Mouse (Mus musculus): ENCODE results near the gene Lbhd2. TPM values are rescaled to one million over a fixed set of nuclear protein-coding genes. Genes with fewer than 3 reads are reported as not detected.

The Lbhd2 gene
- total RNA-seq, 2 experiments from 2014 or later, result not detected

- peak in 1 of 2 experiments; percentile 18 for DNase-seq
These were observed 41.5 kb downstream of the Lbhd2 start for GRCm38 (mm10) chr12:111447898-111448760.

- peak; percentile 69 to 73 for DNase-seq
These were observed 42.5 kb downstream of the Lbhd2 start for GRCm38 (mm10) chr12:111448931-111449705.

- peak; percentile 77 to 92 for DNase-seq
These were observed 43.8 kb downstream of the Lbhd2 start for GRCm38 (mm10) chr12:111450359-111450758.

GRCm38 (mm10) chr12:111451561-111451960, 45.0 kb downstream of the Lbhd2 start:
- no peak for DNase-seq

- DNase-seq, result peak in 1 of 2 experiments; percentile 10
These were observed 47.4 kb downstream of the Lbhd2 start for GRCm38 (mm10) chr12:111454021-111454420.

GRCm38 (mm10) chr12:111454543-111455280, 48.1 kb downstream of the Lbhd2 start:
- DNase-seq, result peak in 1 of 2 experiments; percentile 30

GRCm38 (mm10) chr12:111455311-111455846, 48.8 kb downstream of the Lbhd2 start:
- peak; percentile 70 to 77 for DNase-seq

GRCm38 (mm10) chr12:111455860-111456259, 49.3 kb downstream of the Lbhd2 start:
- no peak for DNase-seq

- peak; percentile 41 to 69 for DNase-seq
These were observed 51.1 kb downstream of the Lbhd2 start for GRCm38 (mm10) chr12:111457742-111458141.

Other genes with a start within 250 kb of the Lbhd2 start
- 10 to 100 TPM; 14.2 to 14.3 TPM for gene Traf3, start 240.4 kb upstream of the Lbhd2 start, total RNA-seq (2021)
- not detected for gene 4930595D18Rik, start 222.3 kb upstream of the Lbhd2 start, total RNA-seq (2021)
- gene Amn, start 135.7 kb upstream of the Lbhd2 start, total RNA-seq (2021), result not detected
- gene Cdc42bpb, start 29.1 kb upstream of the Lbhd2 start, total RNA-seq (2021), result 10 to 100 TPM; 52.7 to 57.6 TPM
- 1 to 10 TPM; 3.2 to 4.1 TPM for gene Exoc3l4, start 10.2 kb downstream of the Lbhd2 start, total RNA-seq (2021)
- 10 to 100 TPM; 45.1 to 52.6 TPM for gene Tnfaip2, start 35.7 kb downstream of the Lbhd2 start, total RNA-seq (2021)
- not detected for gene Gm266, start 79.0 kb downstream of the Lbhd2 start, total RNA-seq (2021)
- 100 to 1,000 TPM; 170 to 186 TPM for gene Eif5, start 131.2 kb downstream of the Lbhd2 start, total RNA-seq (2021)
- gene Mark3, start 167.7 kb downstream of the Lbhd2 start, total RNA-seq (2021), result 10 to 100 TPM; 45.5 to 47.4 TPM

All from heart, adult 18-20 months (tissue).